Mouse (Mus musculus) forebrain, embryonic 13.5 days (tissue): ENCODE measurements around the gene Gm21119. TPM values are rescaled to one million over a fixed set of nuclear protein-coding genes. Genes with fewer than 3 reads are reported as not detected.
A peak's percentile ranks its signal among the peaks of the same experiment; 100 is the strongest.
"Not testable (repeated sequence)": the region's sequence is repeated elsewhere in the genome, so short reads cannot be mapped to it uniquely, and the experiment has no call there.

Experiments used
- ATAC-seq: fragments of 200-750 bp; cut with Nextera tagmentation; 2 replicates; pipeline ENCODE4 v1.8.0; 2017
- H3K27ac ChIP-seq: fragments of 300-500 bp; sonication (generic); 2 replicates; pipeline ENCODE4 v1.5.1; 2015; ENCODE audit warnings: inconsistent platforms, mild to moderate bottlenecking, moderate library complexity
- H3K27me3 ChIP-seq: fragments of 300-500 bp; sonication (generic); 2 replicates; pipeline ENCODE4 v1.6.1; 2015; ENCODE audit warnings: mild to moderate bottlenecking, inconsistent platforms
- H3K36me3 ChIP-seq: fragments of 300-500 bp; sonication (generic); 2 replicates; pipeline ENCODE4 v1.6.1; 2015; ENCODE audit warnings: mild to moderate bottlenecking, inconsistent platforms; ENCODE audit not compliant: poor library complexity, severe bottlenecking
- H3K4me1 ChIP-seq: fragments of 300-500 bp; sonication (generic); 2 replicates; pipeline ENCODE4 v1.6.1; 2015; ENCODE audit warnings: inconsistent platforms
- H3K4me2 ChIP-seq: fragments of 300-500 bp; sonication (generic); 2 replicates; pipeline ENCODE4 v1.6.1; 2015; ENCODE audit warnings: inconsistent platforms, mild to moderate bottlenecking, moderate library complexity
- H3K4me3 ChIP-seq: fragments of 300-500 bp; sonication (generic); 2 replicates; pipeline ENCODE4 v1.5.1; 2015; ENCODE audit warnings: mild to moderate bottlenecking, inconsistent platforms
- H3K9ac ChIP-seq: fragments of 300-500 bp; sonication (generic); 2 replicates; pipeline ENCODE4 v1.6.1; 2015; ENCODE audit warnings: mild to moderate bottlenecking, inconsistent platforms
- H3K9me3 ChIP-seq: fragments of 300-500 bp; sonication (generic); replicated peaks from 2 replicates; pipeline ENCODE4 v1.6.1; 2016; ENCODE audit warnings: inconsistent platforms
- WGBS: fragments of 180-500 bp; shearing (Covaris S2); methylation state at CpG from one replicate; pipeline ENCODE4 v1.1.7; 2015; 5-methylcytosine and 5-hydroxymethylcytosine counted together
- polyA plus RNA-seq: library from polyadenylated mRNA; unstranded; fragments of >200 nt; fragmentation: Nextera tagmentation; extraction: Ambion mirVana; gene quantifications from 2 replicates; pipeline ENCODE4 v1.2.1, GENCODE M21; 2015

Gene Gm21119
- 0.17 TPM in 1 of 2 replicates, not detected in the other for polyA plus RNA-seq

DNA sequence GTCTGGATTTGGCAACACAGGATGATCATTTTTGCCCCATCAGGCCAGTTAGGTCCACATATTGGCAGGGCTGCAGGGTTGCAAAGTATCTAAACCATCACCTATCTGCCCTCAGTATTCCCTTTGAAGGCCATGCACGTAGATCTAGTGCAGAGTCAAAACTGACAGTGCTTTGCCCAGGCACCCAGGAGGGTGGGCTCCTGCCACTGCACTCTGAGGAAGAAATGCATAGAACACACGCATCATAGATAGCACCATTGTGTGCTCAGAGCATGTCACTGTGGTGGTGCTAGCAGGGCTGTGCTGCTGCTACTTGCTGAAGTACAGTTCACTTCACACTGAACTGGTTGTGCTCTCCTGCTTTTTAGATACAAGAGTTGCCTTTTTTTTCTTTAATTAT is at the start of gene Gm21119:
Gene Gm21119, plus strand, starts transcription at position 301 of the 400 bp plus-strand sequence.
- WGBS: no CpG with 5 or more reads among the region's 2 CpGs
- not testable (repeated sequence) for H3K4me3 ChIP-seq, H3K27me3 ChIP-seq, H3K9ac ChIP-seq, H3K4me2 ChIP-seq, ATAC-seq, H3K36me3 ChIP-seq, H3K27ac ChIP-seq, H3K9me3 ChIP-seq, H3K4me1 ChIP-seq

DNA sequence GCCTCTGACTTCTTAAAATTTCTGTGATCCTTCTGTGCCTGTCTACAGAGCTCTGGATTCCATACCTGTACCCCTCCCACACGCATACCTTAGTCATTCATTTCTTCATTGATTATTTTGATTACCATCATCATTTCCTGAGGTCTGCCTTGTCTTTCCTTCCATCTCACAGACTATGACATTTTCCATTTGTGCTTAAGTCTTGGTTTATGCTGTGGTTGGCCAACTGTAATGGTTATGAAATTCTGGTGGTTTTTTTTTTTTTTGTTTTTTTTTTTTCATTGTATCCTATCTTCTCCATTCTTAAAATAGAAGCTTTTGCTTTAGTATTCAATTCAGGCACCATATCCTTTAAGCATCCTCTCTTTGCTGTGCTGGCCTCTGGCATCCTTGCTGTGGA is 48.0 kb upstream of the Gm21119 start:
- H3K9me3 ChIP-seq, H3K4me2 ChIP-seq, ATAC-seq, H3K27me3 ChIP-seq, H3K9ac ChIP-seq, H3K36me3 ChIP-seq, H3K4me1 ChIP-seq, H3K4me3 ChIP-seq, H3K27ac ChIP-seq: not testable (repeated sequence)
- no CpG with 5 or more reads among the region's 1 CpGs for WGBS

DNA sequence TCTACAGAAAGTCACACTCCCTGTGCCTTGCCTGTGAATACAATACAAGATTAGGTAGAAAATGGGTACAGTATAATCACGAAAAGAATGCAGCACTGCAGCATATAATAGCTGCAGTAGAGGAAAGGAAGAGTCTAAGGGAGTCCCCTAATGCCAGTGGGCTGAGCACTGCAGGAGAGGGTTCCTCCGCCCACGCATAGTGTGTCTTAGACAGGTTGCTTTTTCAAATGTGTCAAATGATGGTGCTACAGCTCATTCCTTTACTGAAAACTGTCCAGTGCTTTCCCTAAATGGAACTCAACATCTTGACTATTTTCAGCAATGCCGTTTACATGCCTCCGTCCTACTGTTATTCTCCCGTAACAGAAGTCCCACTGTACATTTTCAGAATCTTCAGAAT is 33.6 kb upstream of the Gm21119 start:
- H3K4me2 ChIP-seq, H3K9me3 ChIP-seq, H3K4me1 ChIP-seq, ATAC-seq, H3K9ac ChIP-seq, H3K36me3 ChIP-seq, H3K27ac ChIP-seq, H3K4me3 ChIP-seq, H3K27me3 ChIP-seq: not testable (repeated sequence)
- 96% methylated on average over 5 of the region's 6 CpGs for WGBS

DNA sequence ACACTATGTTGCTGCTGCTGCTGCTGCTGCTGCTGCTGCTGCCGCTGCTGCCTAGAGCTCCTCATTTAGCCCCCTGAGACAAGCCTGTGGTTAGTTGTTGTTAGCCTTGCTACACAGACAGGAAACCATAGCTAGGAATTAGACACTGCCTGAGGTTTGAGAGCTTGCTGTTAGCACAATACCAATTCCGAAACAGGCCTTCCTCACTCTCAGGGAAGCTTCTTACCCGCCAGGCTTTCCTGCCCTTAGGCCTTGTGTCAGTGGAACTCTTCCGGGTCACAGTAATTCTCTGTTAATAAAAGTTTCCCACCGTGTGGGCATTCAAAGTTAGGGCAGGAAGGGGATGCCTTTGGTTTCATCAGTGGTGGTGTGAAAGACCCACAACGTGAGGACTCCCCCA is 31.9 kb upstream of the Gm21119 start:
- not testable (repeated sequence) for ATAC-seq, H3K27ac ChIP-seq

DNA sequence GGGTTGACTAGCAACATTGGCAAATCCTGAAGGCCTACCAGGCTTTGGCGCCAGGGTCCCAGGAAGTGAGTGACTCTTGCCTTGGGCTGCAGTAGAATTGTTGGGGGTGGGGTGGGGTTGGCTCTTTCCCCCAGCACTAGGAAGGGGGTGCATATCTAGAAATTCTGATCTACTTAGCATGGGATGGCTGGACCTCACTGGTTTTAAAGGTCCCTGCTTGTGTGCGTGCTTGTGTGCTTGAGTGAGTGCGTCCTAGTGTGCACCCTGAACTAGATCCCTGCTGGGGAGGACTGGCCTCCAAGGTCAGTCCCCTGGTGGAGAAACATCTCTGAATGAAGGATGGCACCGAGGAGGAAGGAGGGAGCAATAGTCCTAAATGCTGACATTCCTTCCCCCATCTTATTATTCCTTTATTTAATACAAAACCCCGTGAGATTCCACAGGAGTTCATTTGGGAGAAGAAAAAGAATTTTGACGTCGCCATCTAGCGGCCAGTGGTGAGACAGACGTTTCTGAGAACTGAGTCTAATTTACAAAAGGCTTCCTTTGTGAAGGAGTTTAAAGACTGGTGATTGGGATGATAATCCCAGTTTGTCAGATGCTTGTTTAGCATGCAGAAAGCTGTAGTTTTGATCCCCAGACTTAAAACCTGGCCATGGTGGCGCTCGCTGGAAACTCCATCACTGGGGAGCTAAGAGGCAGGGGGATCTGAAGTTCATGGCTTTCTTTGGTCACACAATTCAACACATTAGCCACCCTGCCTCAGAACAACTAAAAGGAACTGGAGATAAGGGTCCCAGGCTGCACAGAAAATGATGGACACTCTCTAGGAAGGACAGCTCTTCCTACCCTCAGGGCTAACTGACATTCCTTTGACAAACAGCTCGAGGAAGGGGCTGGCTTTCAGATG is 26.2 kb upstream of the Gm21119 start:
- not testable (repeated sequence) for H3K9ac ChIP-seq, H3K36me3 ChIP-seq, H3K4me2 ChIP-seq, H3K4me1 ChIP-seq, H3K27ac ChIP-seq, H3K9me3 ChIP-seq, H3K4me3 ChIP-seq, H3K27me3 ChIP-seq
- ATAC-seq: peak; percentile 81
- WGBS: 29% methylated on average over 8 of the region's 12 CpGs

More for the DNA sequence above, 31.9 kb upstream of the Gm21119 start:
- not testable (repeated sequence) for H3K4me1 ChIP-seq, H3K36me3 ChIP-seq, H3K27me3 ChIP-seq, H3K4me2 ChIP-seq, H3K9me3 ChIP-seq, H3K4me3 ChIP-seq, H3K9ac ChIP-seq
- 79% methylated on average over 4 of the region's 6 CpGs for WGBS

DNA sequence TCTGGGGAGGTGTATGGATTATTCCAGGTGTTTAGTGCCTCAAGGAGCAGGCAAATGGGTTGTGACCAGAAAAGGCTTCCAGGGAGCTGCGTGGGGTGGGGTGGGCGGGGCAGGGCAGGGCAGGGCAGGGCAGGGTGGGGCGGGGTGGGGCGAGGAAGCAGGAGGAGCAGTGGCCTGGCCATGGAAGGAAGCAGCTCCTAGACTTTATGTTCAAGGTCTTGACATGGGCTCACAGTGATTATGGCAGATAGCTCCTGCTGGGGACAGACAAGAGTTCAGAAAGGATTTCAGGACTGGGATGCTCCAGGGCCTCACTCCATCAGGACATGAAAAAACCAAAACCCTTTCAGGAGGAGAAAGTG is 25.6 kb upstream of the Gm21119 start:
- H3K4me3 ChIP-seq, H3K27me3 ChIP-seq, H3K27ac ChIP-seq, H3K36me3 ChIP-seq, H3K4me2 ChIP-seq, H3K9me3 ChIP-seq, H3K4me1 ChIP-seq, H3K9ac ChIP-seq: not testable (repeated sequence)
- 77% methylated on average over 2 of the region's 4 CpGs for WGBS
- ATAC-seq: peak; percentile 65; the same call in 1 of the 2 replicates

DNA sequence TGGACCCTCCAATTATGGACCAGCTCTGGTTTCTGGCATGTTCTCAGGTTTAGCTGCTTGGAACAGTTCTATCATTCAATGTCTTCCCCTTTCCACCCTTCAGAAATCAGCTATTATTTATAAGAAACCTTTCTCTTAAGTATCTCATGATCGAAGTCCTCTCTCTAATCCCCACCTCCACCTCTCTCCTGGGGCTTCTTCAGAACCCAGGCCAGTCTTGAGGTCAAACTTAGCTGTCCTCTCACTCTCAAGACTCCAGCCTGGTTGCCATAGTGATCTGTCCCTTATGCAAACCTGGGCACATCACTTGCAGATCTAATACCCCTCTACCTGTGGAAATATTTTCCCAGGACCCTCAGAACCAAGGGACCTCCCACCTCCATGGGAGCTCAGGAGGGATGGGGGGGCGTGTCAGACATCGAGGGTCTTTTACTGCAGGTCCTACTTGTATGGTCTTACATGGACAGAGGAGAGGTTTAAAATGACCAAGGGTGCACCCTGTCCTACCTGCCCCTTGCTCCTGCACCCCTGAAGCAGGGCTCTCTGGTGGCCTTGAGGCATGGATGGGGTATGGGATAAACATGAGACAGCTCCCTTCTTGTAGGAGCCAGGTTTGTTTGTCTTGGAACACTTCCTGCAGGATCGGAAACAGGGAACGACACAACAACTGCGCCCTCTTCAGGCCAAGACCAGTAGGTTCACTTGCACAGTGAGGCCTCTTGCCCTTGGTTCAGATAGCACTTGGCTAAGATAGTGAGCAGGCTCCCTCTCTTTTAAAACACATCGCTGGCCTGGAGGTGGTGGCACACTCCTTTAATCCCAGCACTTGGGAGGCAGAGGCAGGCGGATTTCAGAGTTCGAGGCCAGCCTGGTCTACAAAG is 24.4 kb upstream of the Gm21119 start:
- not testable (repeated sequence) for H3K36me3 ChIP-seq, H3K9me3 ChIP-seq, H3K4me2 ChIP-seq, ATAC-seq, H3K4me3 ChIP-seq, H3K9ac ChIP-seq, H3K27ac ChIP-seq, H3K27me3 ChIP-seq, H3K4me1 ChIP-seq
- 66% methylated on average over 4 of the region's 9 CpGs for WGBS

DNA sequence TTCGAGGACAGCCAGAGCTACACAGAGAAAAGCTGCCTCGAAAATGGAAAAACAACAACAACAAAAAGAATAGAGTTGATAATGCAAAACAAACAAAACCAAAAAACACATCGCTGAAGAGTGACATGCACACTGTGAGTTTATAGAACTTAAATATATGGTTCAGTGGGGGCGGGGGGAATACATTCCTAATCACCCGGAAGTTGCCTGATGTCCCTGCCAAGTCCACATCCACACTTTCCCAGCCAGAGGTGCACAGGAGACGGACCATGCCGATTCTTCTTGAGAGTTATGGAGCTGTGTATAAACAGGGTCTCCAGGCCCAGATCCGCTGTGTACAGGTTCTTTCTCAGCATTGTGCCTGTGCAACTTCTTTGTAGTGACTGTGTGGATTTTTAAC is 23.7 kb upstream of the Gm21119 start:
- not testable (repeated sequence) for H3K9me3 ChIP-seq, H3K4me2 ChIP-seq, H3K4me1 ChIP-seq, H3K9ac ChIP-seq, H3K27ac ChIP-seq, H3K4me3 ChIP-seq, H3K36me3 ChIP-seq, H3K27me3 ChIP-seq, ATAC-seq
- WGBS: 81% methylated on average over 5 of the region's 8 CpGs

DNA sequence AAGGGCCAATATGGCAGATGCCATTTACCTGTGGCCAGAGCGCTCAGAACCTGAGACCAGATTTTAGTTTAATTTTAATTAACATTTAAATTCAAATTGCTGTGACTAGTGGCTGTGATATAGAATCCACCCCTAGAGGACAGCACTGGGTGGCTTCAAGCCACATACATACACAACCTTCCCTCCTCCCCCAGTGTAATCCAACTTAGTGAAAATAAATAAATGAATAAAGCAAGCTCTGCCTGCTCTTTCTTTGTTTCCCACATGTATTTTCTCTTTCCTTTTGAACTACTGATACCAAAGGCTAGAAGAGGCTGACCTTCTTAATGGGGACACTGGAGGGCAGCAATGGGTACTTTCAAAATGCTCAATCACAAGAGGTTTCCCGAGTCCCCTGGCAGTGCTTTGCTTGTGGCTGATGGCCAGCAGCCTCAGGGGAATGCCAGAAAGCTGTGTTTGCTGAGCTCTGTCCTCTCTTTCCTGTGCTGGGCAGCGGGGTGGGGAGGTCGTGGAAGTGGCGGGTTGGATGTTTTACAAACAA is 21.9 kb upstream of the Gm21119 start:
- H3K27ac ChIP-seq, H3K9me3 ChIP-seq, H3K4me2 ChIP-seq, ATAC-seq, H3K4me3 ChIP-seq, H3K27me3 ChIP-seq, H3K4me1 ChIP-seq, H3K36me3 ChIP-seq, H3K9ac ChIP-seq: not testable (repeated sequence)
- 73% methylated on average over 1 of the region's 5 CpGs for WGBS

DNA sequence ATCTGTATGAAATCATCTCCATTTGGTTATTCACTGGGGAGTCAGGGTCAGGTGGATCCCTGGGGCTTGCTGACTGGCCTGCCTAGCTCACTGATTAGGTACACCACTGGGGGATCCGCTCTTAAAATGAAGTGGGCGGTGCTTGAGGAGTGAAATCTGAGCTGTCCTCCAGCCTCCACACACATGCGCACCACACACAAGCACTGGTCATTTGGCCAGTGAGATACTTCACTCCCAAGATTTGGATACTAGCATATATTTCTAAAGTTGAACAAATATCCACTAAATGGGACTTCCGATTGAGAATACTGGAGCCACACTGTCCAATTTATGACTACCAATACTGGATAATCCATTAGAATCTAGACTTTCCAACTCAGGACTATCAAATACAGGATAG is 20.9 kb upstream of the Gm21119 start:
- H3K9me3 ChIP-seq, H3K9ac ChIP-seq, H3K4me2 ChIP-seq, H3K4me3 ChIP-seq, H3K36me3 ChIP-seq, H3K27me3 ChIP-seq, ATAC-seq, H3K27ac ChIP-seq, H3K4me1 ChIP-seq: not testable (repeated sequence)
- WGBS: no CpG with 5 or more reads among the region's 4 CpGs

DNA sequence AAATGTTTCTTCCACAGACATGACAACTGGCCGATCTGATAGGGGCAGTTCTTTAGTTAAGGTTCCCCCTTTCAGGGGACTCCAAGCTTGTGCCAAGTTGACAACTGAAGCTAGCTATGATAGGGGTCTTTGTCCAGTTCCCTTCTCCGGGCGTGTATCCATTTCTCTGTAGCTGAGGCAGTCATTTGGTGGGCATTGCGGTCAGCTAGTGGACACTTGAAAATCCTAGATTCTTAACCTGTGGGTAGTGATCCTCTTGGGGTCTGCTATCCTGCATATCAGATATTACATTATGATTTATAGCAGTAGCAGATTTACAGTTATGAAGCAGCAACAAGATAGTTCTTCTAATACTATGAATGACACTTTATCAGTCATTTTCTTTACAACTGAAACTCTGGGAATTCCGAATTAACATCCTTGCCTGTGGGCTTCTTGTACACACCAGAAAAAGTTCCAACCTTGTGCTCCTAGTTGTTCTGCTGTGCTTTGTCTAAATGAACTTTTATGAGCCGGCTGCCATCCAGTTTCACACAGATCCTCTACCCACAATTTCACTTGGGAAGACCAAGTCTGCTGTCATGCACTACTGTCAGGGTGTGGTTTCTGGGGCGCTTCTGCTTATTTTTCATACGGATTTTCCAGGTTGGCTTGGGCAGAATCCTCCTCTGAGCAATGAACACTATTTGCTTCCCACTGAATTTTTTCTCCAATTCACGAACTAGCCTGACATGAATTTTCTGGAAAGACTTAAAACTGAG is 18.5 kb upstream of the Gm21119 start:
- not testable (repeated sequence) for ATAC-seq, H3K4me1 ChIP-seq
- WGBS: 83% methylated on average over 6 of the region's 9 CpGs

More for the DNA sequence above, 18.5 kb upstream of the Gm21119 start:
- not testable (repeated sequence) for H3K27me3 ChIP-seq, H3K9ac ChIP-seq, H3K36me3 ChIP-seq, H3K27ac ChIP-seq, H3K9me3 ChIP-seq, H3K4me2 ChIP-seq, H3K4me3 ChIP-seq
